19 mouse cellular contexts compared by ENCODE assay signal in genomic region chr12:24634212-24634611, GRCm38 (mm10). TPM values are rescaled to one million over a fixed set of nuclear protein-coding genes. Genes with fewer than 3 reads are reported as not detected.
A peak's percentile ranks its signal among the peaks of the same experiment; 100 is the strongest.
DNase-seq lines count a peak whose midpoint lies in the region; ATAC-seq and TF ChIP-seq lines count a peak whose summit lies in the region.
"Had no signal": no experiment of that assay in that cellular context is flagged by ENCODE, and none has a peak within 500 bp of the region (broad histone marks: within the 10 kb centered on the region; RNA-seq: fewer than 3 reads in every experiment).

No protein-coding gene starts in this region.

- DNase-seq in left cerebral cortex, adult 2 months (ENCODE audit: extremely low spot score in 1 of 2, low spot score in 2 of 2): no peak
- DNase-seq in left cerebral cortex, adult 11 months (ENCODE audit: low spot score): no peak
- peak; percentile 32 for DNase-seq in MEL-GATA-1-ER (ENCODE audit: extremely low read depth, low read depth)
- DNase-seq in testis, postnatal 14 days (ENCODE audit: low spot score): no peak
- DNase-seq in cerebellum, adult 8-10 months: no peak
- no peak for DNase-seq in right cerebral cortex, postnatal 25 days
- DNase-seq: cerebellum, adult 18-20 months; embryo, embryonic 11 days; kidney, adult 11 months; kidney, postnatal 10 days; right cerebral cortex, adult 18-20 months; spleen, adult 18-20 months; thymus, postnatal 4 days had no signal

- H3K9me3 ChIP-seq in liver, embryonic 16.5 days (replicated peaks; ENCODE audit: control insufficient read depth, low read length): no peaks in the 10 kb centered on the region
- H3K9me3 ChIP-seq: heart, embryonic 12.5 days; midbrain, embryonic 10.5 days had no signal

- peak; percentile 64 for ATAC-seq in erythroid progenitor cell, adult 5-6 weeks (replicated peaks; ENCODE audit: low FRiP score, poor library complexity, severe bottlenecking)
- peak; percentile 68 for ATAC-seq in liver, embryonic 16.5 days (ENCODE audit: low read depth)
- ATAC-seq: forebrain, embryonic 16.5 days had no signal

- intact Hi-C loops in left cerebral cortex, adult 2 months (cut with DNase I): no loop called here

- peak overlapping the region; percentile 65 for H3K27ac ChIP-seq in left cerebral cortex, adult 2 months
- H3K27ac ChIP-seq in liver, embryonic 16.5 days (ENCODE audit: low read length): peak overlapping the region; percentile 92
- H3K27ac ChIP-seq: hindbrain, embryonic 14.5 days; midbrain, embryonic 10.5 days had no signal

- H3K4me2 ChIP-seq in liver, embryonic 16.5 days (ENCODE audit: low read depth, low read length): peak overlapping the region; percentile 7; the same call in 1 of the 2 replicates
- H3K4me2 ChIP-seq: heart, embryonic 12.5 days; hindbrain, embryonic 14.5 days had no signal

- 27% methylated on average over 4 of the region's 4 CpGs for WGBS in liver, embryonic 16.5 days (ENCODE audit: insufficient replicate concordance)

- no peaks in the 10 kb centered on the region for H3K27me3 ChIP-seq in liver, embryonic 16.5 days (ENCODE audit: control insufficient read depth, insufficient read depth, low read depth, low read length)

- H3K4me1 ChIP-seq in liver, embryonic 16.5 days (ENCODE audit: control insufficient read depth, low read depth, low read length): peaks cover 41% of the 10 kb centered on the region

- H3K36me3 ChIP-seq in liver, embryonic 16.5 days (ENCODE audit: control insufficient read depth, insufficient read depth): no peaks in the 10 kb centered on the region
- H3K36me3 ChIP-seq: heart, embryonic 12.5 days; midbrain, embryonic 10.5 days had no signal

- H3K4me3 ChIP-seq in left cerebral cortex, adult 2 months: no peak overlapping the region
- H3K4me3 ChIP-seq in liver, embryonic 16.5 days (ENCODE audit: low read depth, low read length): no peak overlapping the region
- H3K4me3 ChIP-seq: heart, embryonic 12.5 days; midbrain, embryonic 10.5 days had no signal

- TF ChIP-seq CTCF in left cerebral cortex, adult 2 months (IDR thresholded peaks at IDR 0.05): no peak

- peak overlapping the region; percentile 17; the same call in 1 of the 2 replicates for H3K9ac ChIP-seq in liver, embryonic 16.5 days (ENCODE audit: low read depth, low read length)
- H3K9ac ChIP-seq: heart, embryonic 12.5 days; hindbrain, embryonic 14.5 days had no signal

RNA-seq across cellular contexts. Expression of gene Klf11, which starts 16.9 kb away (rescaled TPM):
- 1 to 10 TPM; 5.1 to 7.8 TPM for total RNA-seq in left cerebral cortex, adult 2 months (2021)
- 30.6 and 40.0 TPM in 2 replicates for total RNA-seq in erythroid progenitor cell, adult 5-6 weeks (2015; ENCODE audit: low replicate concordance)
- total RNA-seq in erythroid progenitor cell, adult 5-6 weeks (2017; ENCODE audit: low replicate concordance): 46.6 and 52.6 TPM in 2 replicates
- 9.3 and 9.7 TPM in 2 replicates for polyA plus RNA-seq in liver, embryonic 16.5 days (2015; fragmentation: Nextera tagmentation; extraction: Ambion mirVana)

RNA-seq across cellular contexts. Expression of gene Cys1, which starts 47.4 kb away (rescaled TPM):
- 10 to 100 TPM; 15.2 to 20.0 TPM for total RNA-seq in left cerebral cortex, adult 2 months (2021)
- total RNA-seq in erythroid progenitor cell, adult 5-6 weeks (2015; ENCODE audit: low replicate concordance): not detected in 2 replicates
- total RNA-seq in erythroid progenitor cell, adult 5-6 weeks (2017; ENCODE audit: low replicate concordance): 0.39 TPM in 1 of 2 replicates, not detected in the other
- polyA plus RNA-seq in liver, embryonic 16.5 days (2015; fragmentation: Nextera tagmentation; extraction: Ambion mirVana): 0.37 and 0.67 TPM in 2 replicates

Comparison
In these comparisons a context has a peak if more than half of its experiments do, and no peak if none do; other contexts are left out.
1. RNA of gene Cys1, which starts 47.4 kb away (total RNA-seq): 15.2 to 20.0 TPM in left cerebral cortex, adult 2 months; 0.39 TPM in erythroid progenitor cell, adult 5-6 weeks; every median in the first group is over 10 times any median in the second.